Mouse (Mus musculus): ENCODE data around the gene Zfp330. TPM values are rescaled to one million over a fixed set of nuclear protein-coding genes. Genes with fewer than 3 reads are reported as not detected.

Gene Zfp330
- polyA plus RNA-seq (2015; fragmentation: Nextera tagmentation; extraction: Ambion mirVana), result 37.0 and 41.0 TPM in 2 replicates

GRCm38 (mm10) chr8:82774093-82774422 is at the start of gene Zfp330:
Zfp330 (minus strand) TSS chr8:82774160.

Other genes starting within 250 kb of the Zfp330 start
- 0.90 and 1.6 TPM in 2 replicates for gene Rnf150, start 89.2 kb upstream of the Zfp330 start, polyA plus RNA-seq (2015; fragmentation: Nextera tagmentation; extraction: Ambion mirVana)

Measured in skeletal muscle tissue, postnatal 0 days (tissue).